Mouse (Mus musculus) heart, embryonic 11.5 days (tissue): Measurements from ENCODE around the gene Tmsb4x. TPM values are rescaled to one million over a fixed set of nuclear protein-coding genes. Genes with fewer than 3 reads are reported as not detected.

Source experiments
- ATAC-seq: fragments of 200-750 bp; cut with Nextera tagmentation; replicated peaks from 2 replicates; pipeline ENCODE4 v1.8.0; 2017; ENCODE audit warnings: moderate library complexity; ENCODE audit not compliant: insufficient number of reproducible peaks, low FRiP score, low TSS enrichment
- H3K27ac ChIP-seq: fragments of 300-500 bp; sonication (generic); 2 replicates; pipeline ENCODE4 v1.5.1; 2014; ENCODE audit warnings: mild to moderate bottlenecking, low read depth, low read length
- H3K27me3 ChIP-seq: fragments of 300-500 bp; sonication (generic); 2 replicates; pipeline ENCODE4 v1.6.1; 2014; ENCODE audit warnings: mild to moderate bottlenecking, low read length, mixed read lengths; ENCODE audit not compliant: control insufficient read depth, insufficient read depth
- H3K36me3 ChIP-seq: fragments of 300-500 bp; sonication (generic); 2 replicates; pipeline ENCODE4 v1.6.1; 2014; ENCODE audit warnings: mild to moderate bottlenecking, low read length, moderate library complexity, mixed read lengths; ENCODE audit not compliant: control insufficient read depth, insufficient read depth
- H3K4me1 ChIP-seq: fragments of 300-500 bp; sonication (generic); 2 replicates; pipeline ENCODE4 v1.6.1; 2014; ENCODE audit warnings: low read length; ENCODE audit not compliant: control insufficient read depth, insufficient read depth
- H3K4me2 ChIP-seq: fragments of 300-500 bp; sonication (generic); 2 replicates; pipeline ENCODE4 v1.6.1; 2014; ENCODE audit warnings: mild to moderate bottlenecking, moderate library complexity
- H3K4me3 ChIP-seq: fragments of 300-500 bp; sonication (generic); 2 replicates; pipeline ENCODE4 v1.5.1; 2014; ENCODE audit warnings: low read depth, low read length
- H3K9ac ChIP-seq: fragments of 300-500 bp; sonication (generic); 2 replicates; pipeline ENCODE4 v1.6.1; 2014; ENCODE audit warnings: mild to moderate bottlenecking, low read depth, low read length, moderate library complexity
- H3K9me3 ChIP-seq: fragments of 300-500 bp; sonication (generic); replicated peaks from 2 replicates; pipeline ENCODE4 v1.6.1; 2016; ENCODE audit warnings: low read length; ENCODE audit not compliant: control insufficient read depth
- WGBS: fragments of 180-500 bp; shearing (Covaris S2); extraction: QIAGEN DNeasy Blood & Tissue Kit; methylation state at CpG from one replicate; pipeline ENCODE4 v1.1.7; 2014; ENCODE audit not compliant: insufficient replicate concordance; 5-methylcytosine and 5-hydroxymethylcytosine counted together
- polyA plus RNA-seq: library from polyadenylated mRNA; unstranded; fragments of >200 nt; fragmentation: Nextera tagmentation; extraction: Ambion mirVana; gene quantifications from 2 replicates; pipeline ENCODE4 v1.2.1, GENCODE M21; 2014

Gene Tmsb4x
- polyA plus RNA-seq, 1 experiment from 2014 or later: 2,831 TPM

- Histone ChIP-seq H3K4me3 (no peak overlapping the region), H3K27ac (no peak overlapping the region), H3K27me3 (no peaks in the 10 kb centered on the region), H3K4me1 (no peaks in the 10 kb centered on the region; the same call in 1 of the 2 replicates), H3K36me3 (no peaks in the 10 kb centered on the region), H3K4me2 (no peak overlapping the region), H3K9ac (no peak overlapping the region), H3K9me3 (no peaks in the 10 kb centered on the region)
- no peak for ATAC-seq
- WGBS: 80% methylated on average over 6 of the region's 6 CpGs
Measured at GRCm38 (mm10) chrX:167175319-167175718, 33.8 kb downstream of the Tmsb4x start.

DNA sequence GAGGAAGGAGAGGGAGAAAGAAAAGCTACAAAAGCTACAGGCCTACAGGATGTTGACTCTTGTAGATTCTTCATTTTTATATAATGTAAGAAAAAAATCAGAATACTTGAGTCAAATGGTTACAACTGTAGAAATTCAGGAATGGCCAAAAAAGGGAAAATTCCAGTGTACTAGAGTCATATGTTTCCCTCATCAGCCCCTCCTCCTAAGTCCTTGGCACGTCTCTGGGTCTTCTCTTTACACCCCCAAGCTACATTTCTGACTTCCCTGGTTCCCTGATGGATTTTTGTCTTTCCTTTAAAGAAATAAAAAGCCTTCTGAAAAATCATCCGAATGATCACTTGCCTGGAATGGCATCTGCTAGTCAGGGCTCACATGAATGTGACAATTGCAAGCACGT lies 34.8 kb downstream of the Tmsb4x start:
- no peaks in the 10 kb centered on the region for H3K36me3 ChIP-seq
- no peak overlapping the region for H3K9ac ChIP-seq
- 70% methylated on average over 3 of the region's 3 CpGs for WGBS
- no peak overlapping the region for H3K4me2 ChIP-seq
- H3K27ac ChIP-seq: no peak overlapping the region
- H3K27me3 ChIP-seq: no peaks in the 10 kb centered on the region
- H3K9me3 ChIP-seq: no peaks in the 10 kb centered on the region
- H3K4me1 ChIP-seq: no peaks in the 10 kb centered on the region; the same call in 1 of the 2 replicates
- ATAC-seq: no peak
- H3K4me3 ChIP-seq: no peak overlapping the region

GRCm38 (mm10) chrX:167172256-167172655 lies 36.9 kb downstream of the Tmsb4x start:
- no peak overlapping the region for H3K4me3 ChIP-seq
- no peak for ATAC-seq

DNA sequence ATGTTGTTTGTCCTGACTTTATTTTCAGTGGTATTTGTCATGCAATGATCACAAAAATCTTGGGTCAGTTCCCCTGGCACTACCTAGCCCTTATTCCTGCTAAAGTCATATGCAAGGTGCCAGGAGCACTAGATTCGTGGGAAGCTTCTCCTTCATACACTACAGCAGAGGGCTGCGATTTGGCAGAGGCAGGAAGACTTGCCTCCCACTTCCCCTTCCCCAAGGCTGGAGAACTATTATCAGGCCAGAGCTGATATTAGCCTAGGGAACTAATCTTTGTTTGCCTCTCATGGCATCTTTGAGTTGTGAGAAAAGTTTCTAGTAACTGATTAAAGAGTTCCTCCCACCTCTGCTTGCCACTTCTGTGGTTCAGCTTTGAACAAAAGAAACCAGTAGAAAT lies 37.8 kb downstream of the Tmsb4x start:
- no peak for ATAC-seq
- H3K4me1 ChIP-seq: no peaks in the 10 kb centered on the region; the same call in 1 of the 2 replicates
- WGBS: 42% methylated on average over 2 of the region's 2 CpGs

More at GRCm38 (mm10) chrX:167172256-167172655, 36.9 kb downstream of the Tmsb4x start:
- Histone ChIP-seq H3K4me2 (no peak overlapping the region), H3K27ac (peak overlapping the region; percentile 59; the same call in 1 of the 2 replicates), H3K4me1 (no peaks in the 10 kb centered on the region; the same call in 1 of the 2 replicates), H3K9ac (no peak overlapping the region), H3K9me3 (no peaks in the 10 kb centered on the region), H3K27me3 (no peaks in the 10 kb centered on the region), H3K36me3 (no peaks in the 10 kb centered on the region)
- WGBS: 35% methylated on average over 2 of the region's 2 CpGs

GRCm38 (mm10) chrX:167167282-167167681 lies 41.8 kb downstream of the Tmsb4x start:
- no peak for ATAC-seq
- Histone ChIP-seq H3K27me3 (no peaks in the 10 kb centered on the region), H3K27ac (no peak overlapping the region), H3K4me2 (no peak overlapping the region), H3K4me1 (no peaks in the 10 kb centered on the region; the same call in 1 of the 2 replicates), H3K4me3 (no peak overlapping the region), H3K36me3 (no peaks in the 10 kb centered on the region), H3K9me3 (no peaks in the 10 kb centered on the region), H3K9ac (no peak overlapping the region)
- whole genome bisulfite sequencing: 71% methylated on average over 2 of the region's 2 CpGs

More for the DNA sequence above, 37.8 kb downstream of the Tmsb4x start:
- H3K4me2 ChIP-seq: no peak overlapping the region
- H3K9ac ChIP-seq: no peak overlapping the region
- H3K27me3 ChIP-seq: no peaks in the 10 kb centered on the region
- no peak overlapping the region for H3K27ac ChIP-seq
- H3K9me3 ChIP-seq: no peaks in the 10 kb centered on the region
- no peaks in the 10 kb centered on the region for H3K36me3 ChIP-seq
- H3K4me3 ChIP-seq: no peak overlapping the region

DNA sequence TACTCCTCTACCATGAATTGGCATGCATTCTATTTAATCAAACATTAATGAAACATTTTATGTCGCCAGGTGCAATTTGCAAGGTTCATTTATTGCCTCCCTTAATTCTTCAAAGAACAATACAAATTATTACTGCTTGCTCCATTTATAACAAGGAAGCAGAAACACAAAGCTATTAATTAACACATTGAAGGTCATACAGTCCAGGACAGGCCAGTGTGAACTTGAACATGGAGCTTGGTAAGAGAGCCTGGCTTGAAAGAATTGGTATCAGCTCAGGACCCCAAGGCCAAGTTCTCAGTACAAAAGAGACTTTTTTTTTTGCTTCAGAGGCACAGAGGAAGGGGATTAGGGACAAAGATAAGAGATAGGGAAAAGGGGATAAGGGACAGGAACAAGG lies 43.1 kb downstream of the Tmsb4x start:
- ATAC-seq: no peak
- H3K27ac ChIP-seq: no peak overlapping the region
- no peak overlapping the region for H3K9ac ChIP-seq
- 79% methylated on average over 1 of the region's 1 CpGs for WGBS
- H3K9me3 ChIP-seq: no peaks in the 10 kb centered on the region
- H3K4me3 ChIP-seq: no peak overlapping the region
- no peaks in the 10 kb centered on the region; the same call in 1 of the 2 replicates for H3K4me1 ChIP-seq
- no peaks in the 10 kb centered on the region for H3K27me3 ChIP-seq
- no peaks in the 10 kb centered on the region for H3K36me3 ChIP-seq
- no peak overlapping the region for H3K4me2 ChIP-seq

DNA sequence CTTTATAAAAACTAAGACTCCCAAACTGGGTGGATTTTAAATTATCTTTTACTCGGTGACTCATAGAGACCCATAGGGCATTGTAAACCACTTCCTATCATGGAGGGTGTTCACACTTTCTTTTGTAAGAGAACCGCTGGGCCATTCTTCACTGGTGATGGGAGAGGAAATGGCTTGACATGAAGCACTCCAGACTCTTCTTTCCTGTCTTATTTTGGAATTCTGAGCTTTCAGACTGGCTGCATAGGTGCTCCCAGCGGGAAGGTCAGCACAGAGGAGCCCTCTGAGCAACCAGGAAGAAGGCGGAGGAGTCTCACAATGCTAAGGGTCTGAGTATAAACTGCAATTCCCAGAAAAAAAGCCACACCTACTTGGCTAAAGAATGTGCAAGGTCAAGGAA lies 51.4 kb downstream of the Tmsb4x start:
- Histone ChIP-seq H3K36me3 (no peaks in the 10 kb centered on the region), H3K9me3 (no peaks in the 10 kb centered on the region), H3K4me1 (no peaks in the 10 kb centered on the region), H3K9ac (no peak overlapping the region), H3K4me2 (no peak overlapping the region), H3K4me3 (no peak overlapping the region), H3K27me3 (no peaks in the 10 kb centered on the region), H3K27ac (no peak overlapping the region)
- no peak for ATAC-seq
- WGBS: 58% methylated on average over 4 of the region's 4 CpGs

Other genes starting within 250 kb of the Tmsb4x start
- gene Tlr8, start 55.0 kb upstream of the Tmsb4x start, polyA plus RNA-seq: 0.06 and 0.17 TPM in 2 replicates
- 0.25 and 0.70 TPM in 2 replicates for gene Tlr7, start 121.2 kb upstream of the Tmsb4x start, polyA plus RNA-seq
- 30.0 and 33.4 TPM in 2 replicates for gene Prps2, start 173.4 kb upstream of the Tmsb4x start, polyA plus RNA-seq